Mouse (Mus musculus) limb, embryonic 11.5 days (tissue): ENCODE measurements around the gene Tiam1. TPM values are rescaled to one million over a fixed set of nuclear protein-coding genes. Genes with fewer than 3 reads are reported as not detected.

Experiments
- ATAC-seq: fragments of 200-750 bp; cut with Nextera tagmentation; 2 replicates; pipeline ENCODE4 v1.8.0; 2017; ENCODE audit warnings: low read depth; ENCODE audit not compliant: insufficient number of reproducible peaks, low FRiP score, low TSS enrichment
- DNase-seq: peaks from one replicate; pipeline ENCODE4 v3.0.0-alpha.2; 2015; ENCODE audit warnings: low spot score
- H3K27ac ChIP-seq: fragments of 300-500 bp; sonication (generic); replicated peaks from 2 replicates; pipeline ENCODE4 v1.5.1; 2014; ENCODE audit warnings: low read depth, mild to moderate bottlenecking, low read length
- H3K27me3 ChIP-seq: fragments of 300-500 bp; sonication (generic); 2 replicates; pipeline ENCODE4 v1.6.1; 2014; ENCODE audit warnings: mild to moderate bottlenecking, low read length, mixed read lengths; ENCODE audit not compliant: control insufficient read depth, insufficient read depth
- H3K36me3 ChIP-seq: fragments of 300-500 bp; sonication (generic); 2 replicates; pipeline ENCODE4 v1.6.1; 2014; ENCODE audit warnings: mild to moderate bottlenecking, low read length, moderate library complexity, mixed read lengths; ENCODE audit not compliant: control insufficient read depth, insufficient read depth
- H3K4me1 ChIP-seq: fragments of 300-500 bp; sonication (generic); 2 replicates; pipeline ENCODE4 v1.6.1; 2014; ENCODE audit warnings: low read length, mixed read lengths; ENCODE audit not compliant: control insufficient read depth, insufficient read depth
- H3K4me2 ChIP-seq: fragments of 300-500 bp; sonication (generic); 2 replicates; pipeline ENCODE4 v1.6.1; 2014; ENCODE audit warnings: low read depth, mild to moderate bottlenecking, moderate library complexity; ENCODE audit not compliant: severe bottlenecking
- H3K4me3 ChIP-seq: fragments of 300-500 bp; sonication (generic); 2 replicates; pipeline ENCODE4 v1.5.1; 2014; ENCODE audit warnings: low read depth, low read length
- H3K9ac ChIP-seq: fragments of 300-500 bp; sonication (generic); 2 replicates; pipeline ENCODE4 v1.6.1; 2014; ENCODE audit warnings: mild to moderate bottlenecking, low read length
- H3K9me3 ChIP-seq: fragments of 300-500 bp; sonication (generic); 2 replicates; pipeline ENCODE4 v1.6.1; 2016; ENCODE audit warnings: low read length; ENCODE audit not compliant: control insufficient read depth
- WGBS: fragments of 180-500 bp; shearing (Covaris S2); extraction: QIAGEN DNeasy Blood & Tissue Kit; methylation state at CpG from one replicate; pipeline ENCODE4 v1.1.7; 2014; 5-methylcytosine and 5-hydroxymethylcytosine counted together
- polyA plus RNA-seq: library from polyadenylated mRNA; unstranded; fragments of >200 nt; fragmentation: Nextera tagmentation; extraction: Ambion mirVana; gene quantifications from 2 replicates; pipeline ENCODE4 v1.2.1, GENCODE M21; 2014

The Tiam1 gene
- polyA plus RNA-seq, 1 experiment from 2014 or later, result 53.3 TPM

- 89% methylated on average over 3 of the region's 3 CpGs for WGBS
- ATAC-seq (no peak), DNase-seq (no peak)
- Histone ChIP-seq H3K27me3 (no peaks in the 10 kb centered on the region), H3K4me2 (no peak overlapping the region), H3K4me3 (no peak overlapping the region), H3K9me3 (no peaks in the 10 kb centered on the region), H3K36me3 (no peaks in the 10 kb centered on the region), H3K4me1 (no peaks in the 10 kb centered on the region), H3K27ac (no peak overlapping the region), H3K9ac (no peak overlapping the region)
Measured at GRCm38 (mm10) chr16:89857666-89858065, 285.9 kb downstream of the Tiam1 start.

DNA sequence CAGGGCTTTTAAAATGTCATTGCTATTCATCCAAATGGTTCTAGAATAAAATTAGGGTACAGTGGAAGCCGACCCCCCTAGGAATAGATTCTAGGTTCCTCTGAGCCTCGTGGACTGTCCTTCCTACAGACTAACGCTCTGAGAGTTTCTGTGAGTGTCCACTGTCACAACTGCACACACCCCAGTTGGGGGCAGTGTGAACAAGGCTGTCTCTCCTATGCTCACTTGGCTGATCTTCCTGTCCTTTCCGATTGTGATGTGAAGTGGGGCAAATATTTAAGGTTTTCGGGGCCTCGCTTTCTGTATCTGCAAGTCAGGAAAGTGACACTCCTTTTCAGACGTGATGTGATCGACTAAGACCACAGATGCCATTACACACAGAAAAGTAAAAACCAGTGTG, 288.8 kb downstream of the Tiam1 start:
- H3K4me3 ChIP-seq, result no peak overlapping the region
- H3K27me3 ChIP-seq, result no peaks in the 10 kb centered on the region
- no peak for ATAC-seq
- H3K4me2 ChIP-seq, result no peak overlapping the region
- H3K9ac ChIP-seq, result no peak overlapping the region
- DNase-seq, result no peak
- no peak overlapping the region for H3K27ac ChIP-seq
- H3K9me3 ChIP-seq, result no peaks in the 10 kb centered on the region
- H3K4me1 ChIP-seq, result no peaks in the 10 kb centered on the region
- 91% methylated on average over 8 of the region's 8 CpGs for WGBS
- H3K36me3 ChIP-seq, result no peaks in the 10 kb centered on the region

DNA sequence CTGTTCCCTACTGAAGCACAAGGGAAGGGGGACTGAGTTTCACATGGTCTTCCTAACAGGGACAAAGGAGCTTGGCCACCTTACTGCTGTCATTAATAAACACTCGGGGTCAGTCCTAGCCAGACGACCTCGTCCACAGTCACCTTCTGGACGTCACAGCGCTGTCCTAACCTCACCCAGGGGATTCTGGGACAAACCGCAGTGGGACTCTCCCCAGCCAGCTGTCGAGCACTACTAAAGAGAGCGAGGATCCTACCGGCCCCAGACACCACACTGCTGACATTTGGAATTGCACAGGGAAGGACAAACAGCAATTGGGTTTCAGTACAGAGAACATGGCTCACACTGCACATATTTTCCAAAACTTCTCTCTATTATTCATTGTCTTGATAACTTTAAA, 292.2 kb downstream of the Tiam1 start:
- WGBS, result 67% methylated on average over 9 of the region's 9 CpGs
- H3K4me3 ChIP-seq, result no peak overlapping the region
- ATAC-seq (no peak), DNase-seq (no peak)
- no peak overlapping the region for H3K4me2 ChIP-seq
- no peaks in the 10 kb centered on the region for H3K27me3 ChIP-seq
- no peaks in the 10 kb centered on the region; the same call in 1 of the 2 replicates for H3K9me3 ChIP-seq
- H3K27ac ChIP-seq, result no peak overlapping the region
- H3K9ac ChIP-seq, result no peak overlapping the region
- H3K36me3 ChIP-seq, result peaks cover 4% of the 10 kb centered on the region; the same call in 1 of the 2 replicates
- no peaks in the 10 kb centered on the region for H3K4me1 ChIP-seq

- H3K9ac ChIP-seq, result no peak overlapping the region
- no peak overlapping the region for H3K4me3 ChIP-seq
- ATAC-seq, result no peak
- H3K27me3 ChIP-seq, result no peaks in the 10 kb centered on the region
- 0 out of 2 replicates have a peak, but pooled peaks cover 5% of the 10 kb centered on the region for H3K4me1 ChIP-seq
- H3K4me2 ChIP-seq, result no peak overlapping the region
- 90% methylated on average over 19 of the region's 19 CpGs for whole genome bisulfite sequencing
- no peak overlapping the region for H3K27ac ChIP-seq
- no peak for DNase-seq
- peaks cover 4% of the 10 kb centered on the region; the same call in 1 of the 2 replicates for H3K36me3 ChIP-seq
- H3K9me3 ChIP-seq, result no peaks in the 10 kb centered on the region; the same call in 1 of the 2 replicates
Measured at GRCm38 (mm10) chr16:89848651-89849597, 294.6 kb downstream of the Tiam1 start.

GRCm38 (mm10) chr16:89848179-89848578, 295.4 kb downstream of the Tiam1 start:
- Histone ChIP-seq H3K9ac (no peak overlapping the region), H3K27ac (no peak overlapping the region), H3K4me2 (no peak overlapping the region), H3K4me1 (0 out of 2 replicates have a peak, but pooled peaks cover 5% of the 10 kb centered on the region), H3K9me3 (no peaks in the 10 kb centered on the region; the same call in 1 of the 2 replicates), H3K4me3 (no peak overlapping the region), H3K27me3 (no peaks in the 10 kb centered on the region), H3K36me3 (peaks cover 4% of the 10 kb centered on the region; the same call in 1 of the 2 replicates)
- ATAC-seq, result no peak
- 87% methylated on average over 3 of the region's 3 CpGs for WGBS
- no peak for DNase-seq

DNA sequence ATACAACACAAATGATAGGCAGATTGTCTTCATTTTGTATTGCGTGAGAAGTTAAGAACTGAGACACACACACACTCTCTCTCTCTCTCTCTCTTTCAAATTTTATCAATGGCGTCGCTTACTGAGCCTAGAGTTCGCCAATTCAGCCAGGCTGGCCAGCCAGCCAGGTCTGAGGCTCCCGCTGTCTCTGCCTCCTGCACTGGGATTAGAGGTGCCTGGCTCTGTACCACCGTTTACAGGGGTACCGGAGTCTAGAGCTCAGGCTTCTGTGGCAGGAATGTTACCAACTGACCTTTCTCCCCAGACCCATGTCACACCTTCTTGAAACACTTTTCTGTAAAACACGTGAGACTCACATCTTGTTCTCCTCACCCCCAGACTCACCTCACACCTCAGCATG, 298.1 kb downstream of the Tiam1 start:
- no peak overlapping the region for H3K4me2 ChIP-seq
- 79% methylated on average over 8 of the region's 8 CpGs for WGBS
- DNase-seq, result no peak
- H3K27ac ChIP-seq, result no peak overlapping the region
- H3K9ac ChIP-seq, result no peak overlapping the region
- 0 out of 2 replicates have a peak, but pooled peaks cover 5% of the 10 kb centered on the region for H3K4me1 ChIP-seq
- peaks cover 4% of the 10 kb centered on the region; the same call in 1 of the 2 replicates for H3K36me3 ChIP-seq
- no peak for ATAC-seq
- no peaks in the 10 kb centered on the region; the same call in 1 of the 2 replicates for H3K9me3 ChIP-seq
- H3K27me3 ChIP-seq, result no peaks in the 10 kb centered on the region
- no peak overlapping the region for H3K4me3 ChIP-seq

- Histone ChIP-seq H3K27ac (no peak overlapping the region), H3K27me3 (no peaks in the 10 kb centered on the region), H3K4me1 (0 out of 2 replicates have a peak, but pooled peaks cover 5% of the 10 kb centered on the region), H3K4me3 (no peak overlapping the region), H3K9ac (no peak overlapping the region), H3K36me3 (peaks cover 4% of the 10 kb centered on the region; the same call in 1 of the 2 replicates), H3K9me3 (no peaks in the 10 kb centered on the region; the same call in 1 of the 2 replicates), H3K4me2 (no peak overlapping the region)
- WGBS, result 56% methylated on average over 5 of the region's 5 CpGs
- peak; percentile 73; the same call in 1 of the 2 replicates for ATAC-seq
- peak; percentile 55 for DNase-seq
Measured at GRCm38 (mm10) chr16:89844580-89844979, 299.0 kb downstream of the Tiam1 start.

GRCm38 (mm10) chr16:89841894-89842293, 301.7 kb downstream of the Tiam1 start:
- Histone ChIP-seq H3K27ac (no peak overlapping the region), H3K27me3 (no peaks in the 10 kb centered on the region), H3K36me3 (no peaks in the 10 kb centered on the region), H3K4me1 (0 out of 2 replicates have a peak, but pooled peaks cover 5% of the 10 kb centered on the region), H3K4me2 (no peak overlapping the region), H3K4me3 (no peak overlapping the region), H3K9ac (no peak overlapping the region), H3K9me3 (no peaks in the 10 kb centered on the region)
- 66% methylated on average over 6 of the region's 6 CpGs for WGBS
- DNase-seq (no peak), ATAC-seq (no peak)
